Mouse (Mus musculus): ENCODE measurements around the gene Nckipsd.
A peak's percentile ranks its signal among the peaks of the same experiment; 100 is the strongest.

Gene Nckipsd

DNA sequence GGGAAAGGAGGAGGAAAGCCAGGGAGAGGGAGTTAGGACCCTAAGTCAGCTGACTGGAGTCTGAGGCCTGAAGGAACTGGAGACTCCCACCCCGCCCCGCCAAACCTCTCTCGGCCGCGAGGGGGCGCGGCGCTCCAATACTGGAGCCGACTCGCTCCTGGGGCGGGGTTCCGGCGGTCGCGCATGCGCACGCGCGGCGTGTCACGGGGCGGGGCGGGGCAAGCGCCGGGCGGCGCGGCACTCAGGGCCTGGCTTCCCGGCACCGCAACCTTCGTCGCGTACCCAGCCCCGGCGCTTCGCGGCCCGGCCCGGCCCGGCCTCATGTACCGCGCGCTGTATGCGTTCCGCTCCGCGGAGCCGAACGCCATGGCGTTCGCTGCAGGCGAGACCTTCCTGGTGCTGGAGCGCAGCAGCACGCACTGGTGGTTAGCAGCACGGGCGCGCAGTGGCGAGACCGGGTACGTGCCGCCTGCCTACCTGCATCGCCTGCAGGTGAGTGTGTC lies at the start of gene Nckipsd:
Gene Nckipsd, plus strand, starts transcription at position 206 of the 503 bp plus-strand sequence.
- peak; percentile 90 for DNase-seq (ENCODE audit: extremely low read depth, insufficient read length, low spot score)

DNA sequence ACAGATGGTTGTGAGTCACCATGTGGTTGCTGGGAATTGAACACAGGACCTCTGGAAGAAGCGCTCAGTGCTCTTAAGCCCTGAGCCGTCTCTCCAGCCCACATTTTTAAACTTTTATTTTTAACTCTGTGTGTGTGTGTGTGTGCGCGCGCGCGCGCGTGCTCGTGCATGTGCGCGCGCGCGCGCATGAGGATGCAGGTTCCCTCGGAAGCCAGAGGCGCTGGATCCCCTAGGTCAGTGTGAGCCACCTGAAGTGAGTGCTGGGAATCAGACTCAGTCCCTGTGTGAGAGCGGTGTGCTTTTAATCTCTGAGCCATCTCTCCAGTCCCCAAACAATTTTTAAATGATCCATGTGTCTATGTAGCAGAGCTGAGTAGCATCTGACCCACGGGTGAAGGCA lies 49.0 kb upstream of the Nckipsd start:
- no peak for DNase-seq (ENCODE audit: extremely low read depth, insufficient read length, low spot score)

GRCm38 (mm10) chr9:108759805-108760204 lies 48.4 kb upstream of the Nckipsd start:
- peak; percentile 48 for DNase-seq (ENCODE audit: extremely low read depth, insufficient read length, low spot score)

DNA sequence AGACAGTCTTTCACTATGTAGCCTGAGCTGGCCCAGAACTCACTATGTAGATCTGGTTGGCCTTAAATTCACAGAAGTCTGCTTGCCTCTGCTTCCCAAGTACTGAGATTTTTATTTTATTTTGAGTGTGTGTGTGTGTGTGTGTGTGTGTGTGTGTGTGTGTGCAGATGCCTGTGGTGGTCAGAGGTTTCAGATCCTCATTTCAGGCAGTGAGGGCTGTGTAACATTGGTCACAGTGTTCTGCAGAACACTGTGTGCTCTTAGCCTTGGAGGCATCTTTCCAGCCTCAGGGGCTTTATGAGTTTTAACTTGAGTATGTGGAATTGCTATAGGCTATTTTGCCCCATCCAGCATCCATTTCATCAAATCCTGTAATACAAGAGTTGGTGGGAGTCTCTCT lies 46.6 kb upstream of the Nckipsd start:
- no peak for DNase-seq (ENCODE audit: extremely low read depth, insufficient read length, low spot score)

- DNase-seq (ENCODE audit: extremely low read depth, insufficient read length, low spot score), result no peak
These were observed 43.2 kb upstream of the Nckipsd start for GRCm38 (mm10) chr9:108764971-108765370.

- no peak for DNase-seq (ENCODE audit: extremely low read depth, insufficient read length, low spot score)
These were observed 31.6 kb upstream of the Nckipsd start for GRCm38 (mm10) chr9:108776614-108777013.

- DNase-seq (ENCODE audit: extremely low read depth, insufficient read length, low spot score), result no peak
These were observed 30.9 kb upstream of the Nckipsd start for GRCm38 (mm10) chr9:108777276-108777675.

- DNase-seq (ENCODE audit: extremely low read depth, insufficient read length, low spot score), result no peak
These were observed 27.2 kb upstream of the Nckipsd start for GRCm38 (mm10) chr9:108780959-108781358.

GRCm38 (mm10) chr9:108781891-108782290 lies 26.3 kb upstream of the Nckipsd start:
- no peak for DNase-seq (ENCODE audit: extremely low read depth, insufficient read length, low spot score)

DNA sequence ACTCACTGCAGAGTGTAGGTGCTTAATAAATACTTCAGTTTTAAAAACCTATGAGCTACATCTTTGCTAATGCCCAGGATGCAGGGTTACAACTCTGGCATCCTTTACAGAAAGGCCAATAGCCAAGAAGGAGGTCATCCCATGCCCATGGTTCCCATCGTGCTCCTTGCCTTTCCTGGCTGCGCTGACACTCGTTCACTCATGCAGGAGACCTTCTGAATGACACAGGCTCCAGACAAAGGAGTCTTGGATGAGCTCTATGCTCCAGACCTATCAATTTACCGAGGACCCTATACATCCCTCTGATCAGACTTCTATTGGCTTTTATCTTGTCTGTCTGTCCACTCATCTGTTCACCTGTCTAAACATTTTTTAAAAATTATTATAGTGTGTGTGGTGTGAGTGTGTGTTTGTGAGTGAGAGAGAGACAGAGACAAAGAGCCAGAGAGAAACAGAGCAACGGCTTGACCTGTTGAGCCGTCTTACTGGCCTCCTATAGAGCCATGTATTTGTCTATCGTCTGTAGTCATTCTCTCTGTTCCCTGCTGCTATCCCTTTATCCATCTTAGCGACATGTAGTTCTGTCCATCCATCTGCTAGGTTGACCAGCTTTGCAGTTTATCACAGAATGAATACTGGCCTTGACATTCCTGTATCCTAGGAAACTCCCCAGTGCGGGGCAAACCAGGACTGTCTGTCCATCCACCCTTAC lies 25.2 kb upstream of the Nckipsd start:
- DNase-seq (ENCODE audit: extremely low read depth, insufficient read length, low spot score), result no peak

- DNase-seq (ENCODE audit: extremely low read depth, insufficient read length, low spot score), result peak; percentile 95
These were observed 24.4 kb upstream of the Nckipsd start, which contains the start of gene Ip6k2 for GRCm38 (mm10) chr9:108783548-108784463. Gene Ip6k2, plus strand, starts transcription at chr9:108783796.

DNA sequence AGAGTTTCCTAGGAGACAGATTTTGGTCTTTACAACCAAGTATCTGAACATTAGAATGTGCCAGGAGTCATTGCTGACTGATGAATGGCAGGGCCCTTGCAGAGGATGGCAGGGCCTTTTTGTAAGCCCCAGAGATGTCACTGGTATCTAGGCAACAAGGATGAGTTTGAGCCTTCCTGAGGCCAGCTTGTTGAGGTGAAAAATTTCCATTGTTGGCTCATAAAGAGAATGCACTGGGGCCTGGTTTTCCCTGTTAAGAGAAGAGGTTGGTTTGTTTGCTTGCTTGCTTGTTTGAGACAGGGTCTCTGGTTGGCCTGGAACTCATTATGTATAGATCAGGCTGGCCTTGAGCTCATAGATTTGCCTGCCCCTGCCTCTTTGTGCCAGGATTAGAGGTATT lies 22.8 kb upstream of the Nckipsd start:
- no peak for DNase-seq (ENCODE audit: extremely low read depth, insufficient read length, low spot score)

DNA sequence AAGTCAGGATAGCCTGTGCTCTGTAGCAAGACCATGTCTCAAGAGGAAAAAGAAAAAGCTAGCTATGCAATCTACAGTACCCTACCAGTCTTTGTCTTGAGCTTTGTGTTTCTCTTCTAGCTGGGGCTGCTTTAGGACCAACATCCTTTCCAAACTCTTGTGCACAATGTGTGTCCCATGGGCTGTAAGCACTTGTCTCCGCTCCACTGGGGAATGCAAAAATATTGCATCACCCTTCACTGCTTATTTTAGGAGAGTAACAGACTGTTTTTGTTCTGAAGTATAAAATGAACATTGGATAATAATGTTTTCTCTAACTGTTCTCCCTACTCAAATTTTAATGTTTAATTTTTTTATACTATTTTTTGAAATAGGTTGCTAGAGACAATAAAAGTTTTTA lies 21.7 kb upstream of the Nckipsd start:
- no peak for DNase-seq (ENCODE audit: extremely low read depth, insufficient read length, low spot score)

DNA sequence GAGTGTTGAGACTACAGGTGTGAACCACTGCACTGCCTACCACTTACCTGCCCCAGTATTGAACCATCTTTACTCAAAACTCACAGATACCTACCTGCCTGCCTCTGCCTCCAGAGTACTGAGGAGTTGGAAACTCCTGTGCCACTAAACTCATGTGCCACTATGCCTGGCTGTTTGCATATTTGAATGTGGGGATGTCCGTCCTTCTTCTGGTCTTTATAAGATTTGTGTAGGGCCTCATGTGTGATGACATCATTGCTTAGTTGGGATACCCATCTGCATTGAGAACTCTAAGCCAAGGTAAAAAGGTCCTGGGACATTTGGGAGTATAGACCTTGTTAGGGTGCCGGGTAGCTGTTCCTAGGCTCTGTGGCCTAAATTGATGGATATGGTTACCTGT lies 21.1 kb upstream of the Nckipsd start:
- no peak for DNase-seq (ENCODE audit: extremely low read depth, insufficient read length, low spot score)

- no peak for DNase-seq (ENCODE audit: extremely low read depth, insufficient read length, low spot score)
These were observed 19.5 kb upstream of the Nckipsd start for GRCm38 (mm10) chr9:108788713-108789112.

DNA sequence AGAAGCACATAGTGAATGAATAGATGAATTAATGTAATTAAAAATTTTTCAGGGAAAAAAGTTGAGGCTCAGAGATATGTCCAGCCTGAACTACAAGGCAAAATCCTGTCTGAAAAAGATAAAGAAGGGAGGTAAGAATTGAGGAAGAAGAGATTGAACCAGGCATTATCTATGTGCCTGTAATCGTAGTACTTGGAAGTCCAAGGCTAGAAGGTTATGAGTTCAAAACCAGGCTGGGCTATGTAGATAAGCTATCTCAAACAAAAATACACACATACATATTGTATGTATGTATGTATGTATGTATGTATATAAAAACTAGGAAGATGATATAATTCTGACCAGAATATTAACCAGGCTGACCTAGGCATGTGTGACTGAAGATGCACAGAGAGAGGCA lies 15.9 kb upstream of the Nckipsd start:
- DNase-seq (ENCODE audit: extremely low read depth, insufficient read length, low spot score), result no peak

- no peak for DNase-seq (ENCODE audit: extremely low read depth, insufficient read length, low spot score)
These were observed 15.4 kb upstream of the Nckipsd start for GRCm38 (mm10) chr9:108792730-108793129.

DNA sequence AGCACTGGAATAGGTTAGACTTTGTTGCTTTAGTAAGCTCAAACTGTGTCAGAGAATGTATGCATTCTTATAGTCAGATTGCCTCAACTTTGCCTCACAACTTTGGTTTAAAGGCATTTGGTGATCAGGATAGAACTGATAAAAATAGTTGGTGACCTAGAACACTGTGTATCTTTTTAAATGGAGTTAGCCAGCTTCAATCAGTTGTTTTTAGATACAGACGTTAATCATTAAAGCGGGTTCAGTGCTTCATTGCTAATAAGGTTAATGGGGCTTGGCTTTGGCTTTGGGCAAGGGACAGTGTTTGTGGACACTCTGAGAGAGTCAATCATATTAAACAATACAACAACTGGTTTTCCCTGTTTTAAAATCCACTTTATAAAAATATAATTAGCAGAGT lies 12.9 kb upstream of the Nckipsd start:
- no peak for DNase-seq (ENCODE audit: extremely low read depth, insufficient read length, low spot score)

DNA sequence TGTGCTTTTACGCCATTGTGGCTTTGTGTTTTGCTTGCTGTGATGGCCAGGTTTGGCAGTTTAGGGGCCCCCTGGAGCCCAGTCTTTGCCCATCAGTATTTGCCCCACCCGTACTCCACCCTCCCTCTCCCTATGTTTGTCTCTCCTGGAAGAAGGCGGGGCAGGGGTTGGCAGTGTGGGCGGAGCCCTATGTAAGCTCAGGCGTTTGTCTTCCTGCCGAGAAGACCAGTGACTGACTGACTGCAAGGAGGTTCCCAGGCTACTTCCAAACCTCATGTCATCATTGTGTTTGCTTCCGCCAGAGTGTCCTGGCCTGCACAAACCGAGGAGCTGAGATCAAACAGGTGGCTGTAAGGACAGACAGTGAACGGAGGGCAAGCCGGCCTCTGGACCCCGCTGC lies 12.4 kb upstream of the Nckipsd start:
- peak; percentile 65 for DNase-seq (ENCODE audit: extremely low read depth, insufficient read length, low spot score)

DNA sequence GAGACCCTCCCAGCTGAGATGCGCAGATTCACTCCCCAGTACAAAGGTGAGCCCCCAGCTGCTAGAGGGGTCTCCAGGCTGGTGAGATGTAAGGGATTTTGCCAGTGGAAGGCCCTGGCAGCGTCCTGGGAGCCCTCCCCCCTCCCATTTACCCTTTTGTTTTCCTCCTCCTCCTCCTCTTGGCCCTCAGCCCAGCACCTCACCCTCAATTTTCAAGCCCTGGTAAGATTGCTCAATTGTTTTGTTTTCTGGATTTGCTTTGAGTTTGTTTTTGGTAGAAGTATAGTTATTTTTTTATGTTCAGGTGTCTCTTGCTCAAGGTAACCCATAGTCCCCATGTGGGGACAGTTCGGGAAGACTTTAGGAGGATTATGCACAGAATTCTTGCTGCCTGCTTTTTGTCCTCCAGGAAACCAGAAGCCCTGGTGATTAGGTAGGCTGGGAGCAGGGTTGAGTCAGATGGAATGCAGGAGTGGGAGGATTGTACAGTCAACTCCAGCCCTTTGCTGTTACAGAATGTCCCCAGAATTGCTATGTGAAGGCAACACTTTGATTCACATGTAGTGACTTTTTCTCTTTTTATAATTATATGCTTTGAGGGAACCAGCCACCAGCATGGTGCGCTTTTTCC lies 11.7 kb upstream of the Nckipsd start:
- DNase-seq (ENCODE audit: extremely low read depth, insufficient read length, low spot score), result peak; percentile 32

DNA sequence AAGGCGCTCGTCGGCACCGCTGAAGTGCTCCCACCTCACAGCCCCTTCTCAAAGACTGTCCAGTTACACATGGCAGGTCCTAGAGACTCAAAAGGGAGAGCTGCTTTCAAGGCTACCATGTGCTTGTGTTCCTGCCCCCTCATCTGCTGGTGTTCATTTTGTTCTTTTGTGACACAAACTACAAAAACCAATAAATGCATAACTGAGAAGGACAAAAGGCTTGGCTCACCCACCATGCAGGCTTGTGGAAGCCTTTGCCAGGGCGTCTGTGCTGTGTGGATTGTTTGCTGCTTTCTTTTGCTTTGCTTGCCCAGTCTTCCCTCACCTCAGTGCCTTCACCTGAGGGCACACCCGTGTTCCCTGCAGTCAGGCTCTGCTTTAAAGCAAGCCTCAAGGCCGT lies 10.7 kb upstream of the Nckipsd start:
- DNase-seq (ENCODE audit: extremely low read depth, insufficient read length, low spot score), result no peak
